Mouse (Mus musculus): ENCODE results near the gene Six5.

DNA sequence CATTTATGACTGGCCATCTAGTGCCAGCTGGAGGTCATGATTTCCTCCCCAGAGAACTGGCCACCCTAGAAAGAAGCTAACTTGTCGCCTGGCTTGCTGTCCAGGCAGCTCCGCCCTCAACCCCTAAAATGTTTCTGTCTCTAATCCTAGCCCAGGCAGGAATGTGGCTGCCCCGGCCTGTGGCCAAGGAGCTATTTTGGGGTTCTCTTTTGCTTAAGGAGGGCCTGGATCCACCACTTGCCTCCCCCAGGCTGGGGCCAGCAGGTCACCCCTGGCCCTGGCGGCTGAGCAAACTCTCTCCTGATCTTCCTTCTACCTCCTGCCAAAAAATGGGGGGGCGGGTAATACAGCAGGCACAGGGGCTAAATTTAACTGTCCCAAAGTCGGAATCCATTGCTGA lies 11.3 kb upstream of the Six5 start:
- TF ChIP-seq CTCF (IDR thresholded peaks at IDR 0.05; ENCODE audit: control insufficient read depth, insufficient read depth, insufficient read length): no peak
- no peak for TF ChIP-seq MYOD1 (IDR thresholded peaks at IDR 0.05; ENCODE audit: control insufficient read depth, insufficient read length, low read depth)
- no peak for TF ChIP-seq FOSL1 (IDR thresholded peaks at IDR 0.05; ENCODE audit: insufficient read depth, low read length, poor library complexity, severe bottlenecking)
